Mouse (Mus musculus): ENCODE results near the gene Tdrd9. TPM values are rescaled to one million over a fixed set of nuclear protein-coding genes. Genes with fewer than 3 reads are reported as not detected.

The Tdrd9 gene
- total and polyA plus RNA-seq, 3 experiments, result 28.9 to 46.5 TPM; not detected in 1

GRCm38 (mm10) chr12:112101045-112101444 is 129.7 kb downstream of the Tdrd9 start:
- H3K36me3 ChIP-seq (ENCODE audit: control insufficient read depth in 1 of 2, insufficient read depth in 2 of 2, low read length in 2 of 2), result no peaks in the 10 kb centered on the region
- no peak overlapping the region for H3K9ac ChIP-seq (ENCODE audit: control insufficient read depth, low read depth, low read length, poor library complexity, severe bottlenecking)
- no peak for DNase-seq (ENCODE audit: low read depth, low spot score)
- no peaks in the 10 kb centered on the region; the same call in none of the 2 replicates for H3K9me3 ChIP-seq (replicated peaks; ENCODE audit: insufficient read depth, low read length)
- H3K4me1 ChIP-seq (ENCODE audit: control insufficient read depth in 1 of 2, insufficient read depth in 2 of 2, low read length in 2 of 2), result no peaks in the 10 kb centered on the region
- no peak overlapping the region for H3K4me3 ChIP-seq (ENCODE audit: control insufficient read depth in 1 of 2, insufficient read depth in 1 of 2, low read depth in 2 of 2, low read length in 2 of 2)
- H3K79me2 ChIP-seq (ENCODE audit: control insufficient read depth, insufficient read depth, low read length, poor library complexity), result no peaks in the 10 kb centered on the region
- no peak overlapping the region for H3K27ac ChIP-seq (ENCODE audit: control insufficient read depth, low read depth, low read length)
- H3K27me3 ChIP-seq (ENCODE audit: control insufficient read depth in 1 of 2, insufficient read depth in 2 of 2, low read length in 2 of 2), result no peaks in the 10 kb centered on the region
- TF ChIP-seq RAD21 (IDR thresholded peaks at IDR 0.05; ENCODE audit: low read depth, low read length), result peak; percentile 10; the same call in 1 of the 2 replicates
- TF ChIP-seq MYB (IDR thresholded peaks at IDR 0.05; ENCODE audit: low read depth, low read length), result no peak

DNA sequence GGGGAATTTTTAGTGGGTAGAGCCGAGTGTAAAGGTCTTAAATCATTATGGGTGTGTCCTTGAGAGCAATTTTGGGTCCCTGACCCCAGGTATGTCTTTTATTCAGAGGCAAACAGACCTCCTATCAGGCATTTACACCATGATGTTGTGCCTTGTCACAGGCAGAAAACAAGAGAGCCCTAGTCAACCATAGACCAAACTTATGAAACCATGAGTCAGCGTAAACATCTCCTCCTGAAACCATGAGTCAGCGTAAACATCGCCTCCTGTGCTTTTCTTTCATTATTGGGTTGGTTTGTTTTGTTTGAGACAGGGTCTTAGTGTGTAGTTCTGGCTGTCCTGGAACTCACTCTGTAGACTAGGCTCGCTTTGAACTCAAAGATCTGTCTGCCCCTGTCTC is 131.8 kb downstream of the Tdrd9 start:
- H3K4me1 ChIP-seq (ENCODE audit: control insufficient read depth in 1 of 2, insufficient read depth in 2 of 2, low read length in 2 of 2), result no peaks in the 10 kb centered on the region
- H3K79me2 ChIP-seq (ENCODE audit: control insufficient read depth, insufficient read depth, low read length, poor library complexity), result no peaks in the 10 kb centered on the region
- H3K9me3 ChIP-seq (replicated peaks; ENCODE audit: insufficient read depth, low read length), result no peaks in the 10 kb centered on the region; the same call in none of the 2 replicates
- no peak overlapping the region for H3K9ac ChIP-seq (ENCODE audit: control insufficient read depth, low read depth, low read length, poor library complexity, severe bottlenecking)
- H3K4me3 ChIP-seq (ENCODE audit: control insufficient read depth in 1 of 2, insufficient read depth in 1 of 2, low read depth in 2 of 2, low read length in 2 of 2), result no peak overlapping the region
- H3K36me3 ChIP-seq (ENCODE audit: control insufficient read depth in 1 of 2, insufficient read depth in 2 of 2, low read length in 2 of 2), result no peaks in the 10 kb centered on the region
- no peak for DNase-seq (ENCODE audit: low read depth, low spot score)
- no peak overlapping the region for H3K27ac ChIP-seq (ENCODE audit: control insufficient read depth, low read depth, low read length)
- TF ChIP-seq CHD2 (IDR thresholded peaks at IDR 0.05; ENCODE audit: low read length) (no peak), MYB (IDR thresholded peaks at IDR 0.05; ENCODE audit: low read depth, low read length) (no peak), E2F4 (IDR thresholded peaks at IDR 0.05; ENCODE audit: borderline replicate concordance, low read depth, low read length) (no peak), ETS1 (IDR thresholded peaks at IDR 0.05; ENCODE audit: low read depth, low read length) (no peak), CTCF (IDR thresholded peaks at IDR 0.05 in 2 of 3, conservative IDR thresholded peaks at IDR 0.05 in 1 of 3; ENCODE audit: control insufficient read depth in 1 of 3, insufficient read depth in 1 of 3, low read depth in 2 of 3, low read length in 3 of 3, poor library complexity in 1 of 3, severe bottlenecking in 1 of 3) (no peak), POLR2AphosphoS5 (IDR thresholded peaks at IDR 0.05; ENCODE audit: borderline replicate concordance, low read depth, low read length) (no peak), TCF12 (IDR thresholded peaks at IDR 0.05; ENCODE audit: low read depth, low read length) (no peak), JUND (IDR thresholded peaks at IDR 0.05; ENCODE audit: low read depth, low read length) (no peak), RAD21 (IDR thresholded peaks at IDR 0.05; ENCODE audit: low read depth, low read length) (no peak), POLR2A (IDR thresholded peaks at IDR 0.05; ENCODE audit: control insufficient read depth in 1 of 2, insufficient read depth in 1 of 2, low read depth in 1 of 2, low read length in 2 of 2, poor library complexity in 1 of 2) (no peak), HCFC1 (IDR thresholded peaks at IDR 0.05; ENCODE audit: low read depth, low read length) (no peak), EP300 (IDR thresholded peaks at IDR 0.05; ENCODE audit: low read depth in 1 of 2, low read length in 2 of 2) (no peak), NELFE (IDR thresholded peaks at IDR 0.05; ENCODE audit: low read depth, low read length) (no peak), USF2 (IDR thresholded peaks at IDR 0.05; ENCODE audit: borderline replicate concordance in 1 of 2, insufficient read depth in 1 of 2, low read depth in 1 of 2, low read length in 2 of 2) (no peak), ZNF384 (IDR thresholded peaks at IDR 0.05; ENCODE audit: low read depth, low read length) (no peak), USF1 (IDR thresholded peaks at IDR 0.05; ENCODE audit: low read depth, low read length) (no peak), SIN3A (IDR thresholded peaks at IDR 0.05; ENCODE audit: low read length) (no peak)
- no peaks in the 10 kb centered on the region for H3K27me3 ChIP-seq (ENCODE audit: control insufficient read depth in 1 of 2, insufficient read depth in 2 of 2, low read length in 2 of 2)
